In the genomic region with DNA sequence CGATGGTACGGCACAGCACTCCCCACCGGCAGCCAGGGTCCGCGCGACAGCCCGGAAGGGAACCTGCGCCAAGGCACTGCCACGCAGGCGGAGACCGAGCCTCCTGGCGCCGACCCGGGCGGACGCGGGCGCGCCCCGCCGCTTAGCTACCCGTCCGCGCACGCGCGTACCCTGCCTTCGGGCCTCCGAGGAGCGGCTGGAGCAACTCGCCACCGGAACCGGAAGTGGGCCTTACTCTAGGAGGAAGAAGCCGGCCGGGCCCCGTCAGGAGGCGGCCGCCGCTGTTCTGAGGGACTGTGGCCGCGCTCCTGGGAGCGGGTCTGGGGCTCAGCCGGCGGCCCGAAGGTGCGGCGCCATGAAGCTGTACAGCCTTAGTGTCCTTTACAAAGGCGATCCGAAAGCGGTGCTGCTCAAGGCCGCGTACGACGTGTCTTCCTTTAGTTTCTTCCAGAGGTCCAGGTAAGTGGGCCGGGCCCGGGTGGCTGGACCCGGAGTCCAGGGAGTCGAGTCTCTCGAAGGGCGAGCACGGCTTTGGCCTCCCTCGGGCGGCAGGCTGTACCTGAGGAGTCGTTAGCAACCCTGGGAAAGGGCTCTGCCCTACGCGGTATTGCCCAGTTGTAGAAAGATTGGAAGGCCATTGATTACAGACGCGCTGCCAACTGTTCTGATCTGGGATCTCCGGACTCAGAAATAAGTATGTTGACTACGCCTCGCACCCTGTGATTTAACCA, we compare ENCODE assay signal across 8 mouse cellular contexts. TPM values are rescaled to one million over a fixed set of nuclear protein-coding genes. Genes with fewer than 3 reads are reported as not detected.
DNase-seq lines count a peak whose midpoint lies in the region; ATAC-seq lines count a peak whose summit lies in the region.

A gene (plus strand): TSS at position 148 of the 731 bp plus-strand sequence.

- H3K9ac ChIP-seq in hindbrain, embryonic 16.5 days (ENCODE audit: low read depth, low read length), result peak within 1 kb of the TSS; percentile 86

- no peaks in the 10 kb centered on the region for H3K27me3 ChIP-seq in hindbrain, embryonic 16.5 days (replicated peaks; ENCODE audit: control insufficient read depth, insufficient read depth, low read length)

- H3K79me2 ChIP-seq in macrophage (ENCODE audit: inconsistent target), result peaks cover 48% of the 10 kb centered on the region

- peak within 1 kb of the TSS; percentile 94 for H3K27ac ChIP-seq in hindbrain, embryonic 16.5 days (ENCODE audit: low read depth, low read length)
- H3K27ac ChIP-seq in macrophage, result peak within 1 kb of the TSS; percentile 67

- peak within 1 kb of the TSS; percentile 70 for H3K4me2 ChIP-seq in hindbrain, embryonic 16.5 days (ENCODE audit: low read length)

- peak within 1 kb of the TSS; percentile 71 for H3K4me3 ChIP-seq in hindbrain, embryonic 16.5 days (ENCODE audit: low read length)
- peak within 1 kb of the TSS; percentile 87 for H3K4me3 ChIP-seq in macrophage (ENCODE audit: inconsistent target)

- DNase-seq in WW6 (ENCODE audit: low read depth, low spot score), result peak; percentile 73
- DNase-seq in cerebellum, postnatal 4 days (ENCODE audit: low spot score in 2 of 2), result peak; percentile 89 to 92
- DNase-seq in gastrocnemius, adult 18-20 months (ENCODE audit: low spot score), result peak; percentile 97
- peak; percentile 95 to 97 for DNase-seq in left cerebral cortex, adult 18-20 months (ENCODE audit: low spot score in 2 of 2)
- DNase-seq in right cerebral cortex, adult 18-20 months, result peak; percentile 97
- peak; percentile 81 for DNase-seq in urinary bladder, postnatal 10 days (ENCODE audit: low spot score)

- no peaks in the 10 kb centered on the region for H3K9me3 ChIP-seq in hindbrain, embryonic 16.5 days (ENCODE audit: control insufficient read depth, low read length)

- ATAC-seq in hindbrain, embryonic 16.5 days, result peak; percentile 98

- under 1% methylated on average over 71 of the region's 71 CpGs for WGBS in hindbrain, embryonic 16.5 days
- 1% methylated on average over 70 of the region's 71 CpGs for WGBS in macrophage (ENCODE audit: missing documents)

- H3K36me3 ChIP-seq in hindbrain, embryonic 16.5 days (ENCODE audit: control insufficient read depth, insufficient read depth, low read length), result peaks cover 5% of the 10 kb centered on the region
- H3K36me3 ChIP-seq in macrophage (ENCODE audit: inconsistent target), result no peaks in the 10 kb centered on the region

- peaks cover 19% of the 10 kb centered on the region for H3K4me1 ChIP-seq in hindbrain, embryonic 16.5 days (ENCODE audit: control insufficient read depth, insufficient read depth, low read depth, low read length)

RNA-seq across cellular contexts. Expression of the gene that starts here (rescaled TPM):
- total RNA-seq in gastrocnemius, adult 18-20 months (2021), result 10 to 100 TPM; 37.0 to 44.9 TPM
- polyA plus RNA-seq in hindbrain, embryonic 16.5 days (2015; fragmentation: Nextera tagmentation; extraction: Ambion mirVana), result 98.9 and 99.7 TPM in 2 replicates
- total RNA-seq in left cerebral cortex, adult 18-20 months (2021), result 10 to 100 TPM; 78.9 to 79.3 TPM
- 100 to 1,000 TPM in 4 of 26 experiments, 10 to 100 TPM in 22; 36.5 to 126 (median 54.7) TPM for total RNA-seq in macrophage (2018; cell fraction: chromatin; rRNA removed)
- total RNA-seq in macrophage (2018; cell fraction: cytosol; rRNA removed), result 10 to 100 TPM; 65.3 to 97.8 (median 78.9) TPM
- 100 to 1,000 TPM in 1 of 26 experiments, 10 to 100 TPM in 25; 46.1 to 103 (median 58.1) TPM for total RNA-seq in macrophage (2018; cell fraction: nucleus; rRNA removed)
- 70.9 to 138 TPM (median 77.0 TPM) in 3 replicates for polyA plus RNA-seq in macrophage (2018)

Comparison
In these comparisons a context has a peak if more than half of its experiments do, and no peak if none do; other contexts are left out.
1. Peak in every context shown above with its lines: DNase-seq, ATAC-seq, H3K4me3 ChIP-seq and H3K27ac ChIP-seq.